Mouse (Mus musculus): Measurements from ENCODE around the gene Mogs. TPM values are rescaled to one million over a fixed set of nuclear protein-coding genes. Genes with fewer than 3 reads are reported as not detected.
"Not testable (repeated sequence)": the region's sequence is repeated elsewhere in the genome, so short reads cannot be mapped to it uniquely, and the experiment has no call there.

Mogs gene
- polyA plus RNA-seq, 1 experiment from 2014 or later, result 24.4 TPM

DNA sequence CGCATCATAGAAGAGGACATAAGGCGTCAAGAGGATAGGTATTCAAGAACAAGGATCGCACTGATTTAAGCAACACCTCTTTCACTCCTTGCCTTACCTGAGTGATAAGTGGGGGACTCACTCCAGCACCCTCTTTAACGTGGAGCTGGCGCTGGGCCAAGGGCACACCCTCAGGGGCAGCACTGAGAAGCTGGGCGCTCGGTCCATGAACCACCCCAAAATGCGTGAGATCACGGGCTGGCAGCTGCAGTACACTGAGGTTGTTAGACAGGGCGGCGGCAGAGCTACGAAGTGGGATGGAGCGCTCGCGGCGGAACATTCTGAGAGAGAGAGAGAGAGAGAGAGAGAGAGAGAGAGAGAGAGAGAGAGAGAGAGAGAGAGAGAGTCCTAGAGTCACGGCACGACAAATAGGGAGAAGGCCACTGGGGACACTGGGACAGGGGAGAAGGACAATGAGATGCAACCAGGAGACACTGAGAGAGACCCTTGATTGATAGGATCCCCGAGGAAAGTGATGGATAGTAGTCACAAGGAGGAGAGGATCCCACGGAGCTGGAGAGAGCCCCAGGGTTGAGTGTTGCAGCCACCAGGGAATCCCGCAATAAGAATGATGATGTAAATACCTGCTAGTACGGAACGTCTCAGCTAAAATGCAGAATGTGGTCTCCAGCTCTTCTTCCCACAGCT is 40.4 kb downstream of the Mogs start:
- Histone ChIP-seq H3K9me3 (ENCODE audit: control insufficient read depth, low read depth, low read length) (no peaks in the 10 kb centered on the region), H3K9ac (replicated peaks; ENCODE audit: low read depth, low read length) (peak overlapping the region; percentile 32; the same call in 1 of the 2 replicates), H3K27ac (ENCODE audit: low read length) (no peak overlapping the region), H3K4me2 (replicated peaks; ENCODE audit: low read depth, low read length) (peak overlapping the region; percentile 71), H3K27me3 (ENCODE audit: control insufficient read depth, insufficient read depth, low read length) (peaks cover 1% of the 10 kb centered on the region), H3K4me3 (ENCODE audit: low read depth, low read length) (peak overlapping the region; percentile 46), H3K4me1 (ENCODE audit: control insufficient read depth, insufficient read depth, low read length) (no peaks in the 10 kb centered on the region), H3K36me3 (ENCODE audit: control insufficient read depth, insufficient read depth, low read length) (peaks cover 6% of the 10 kb centered on the region)
- WGBS, result 6% methylated on average over 23 of the region's 23 CpGs
- ATAC-seq (ENCODE audit: insufficient number of reproducible peaks, insufficient read depth, low FRiP score, low read depth), result no peak

DNA sequence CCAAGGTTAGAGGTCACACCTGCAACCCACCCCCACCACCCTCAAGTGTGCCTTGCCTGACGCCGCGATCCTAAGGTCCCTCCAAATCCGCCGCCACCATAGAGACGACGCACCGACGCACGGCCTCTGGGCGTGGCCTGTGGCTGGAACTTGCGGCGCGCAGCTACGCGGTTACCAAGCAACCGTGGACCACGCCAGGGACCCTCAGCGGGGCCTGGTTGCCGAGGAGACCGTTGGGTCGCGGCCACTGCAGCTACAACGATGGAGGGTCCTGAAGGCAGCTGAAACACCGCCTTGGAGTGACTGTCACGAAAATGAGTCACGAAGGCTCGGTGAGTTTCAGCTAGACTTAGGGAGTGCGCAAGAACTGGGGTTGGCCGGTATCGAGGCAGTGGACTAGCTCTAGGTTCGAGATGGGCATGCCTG is 41.0 kb downstream of the Mogs start, which contains the start of the genes Wdr54 and 1700003E16Rik:
Gene Wdr54 (minus strand): TSS at position 139 of the 426 bp plus-strand sequence.
Gene 1700003E16Rik (plus strand): TSS at position 146 of the 426 bp plus-strand sequence.
- Histone ChIP-seq H3K4me2 (replicated peaks; ENCODE audit: low read depth, low read length) (peak within 1 kb of the TSS; percentile 71), H3K27ac (ENCODE audit: low read length) (no peak within 1 kb of the TSS), H3K27me3 (ENCODE audit: control insufficient read depth, insufficient read depth, low read length) (peaks cover 5% of the 10 kb centered on the region), H3K9me3 (ENCODE audit: control insufficient read depth, low read depth, low read length) (no peaks in the 10 kb centered on the region), H3K4me3 (ENCODE audit: low read depth, low read length) (peak within 1 kb of the TSS; percentile 46), H3K9ac (replicated peaks; ENCODE audit: low read depth, low read length) (peak within 1 kb of the TSS; percentile 32; the same call in 1 of the 2 replicates), H3K4me1 (ENCODE audit: control insufficient read depth, insufficient read depth, low read length) (no peaks in the 10 kb centered on the region), H3K36me3 (ENCODE audit: control insufficient read depth, insufficient read depth, low read length) (peaks cover 6% of the 10 kb centered on the region)
- WGBS, result 2% methylated on average over 32 of the region's 32 CpGs
- ATAC-seq (ENCODE audit: insufficient number of reproducible peaks, insufficient read depth, low FRiP score, low read depth), result peak; percentile 81; the same call in 1 of the 2 replicates

DNA sequence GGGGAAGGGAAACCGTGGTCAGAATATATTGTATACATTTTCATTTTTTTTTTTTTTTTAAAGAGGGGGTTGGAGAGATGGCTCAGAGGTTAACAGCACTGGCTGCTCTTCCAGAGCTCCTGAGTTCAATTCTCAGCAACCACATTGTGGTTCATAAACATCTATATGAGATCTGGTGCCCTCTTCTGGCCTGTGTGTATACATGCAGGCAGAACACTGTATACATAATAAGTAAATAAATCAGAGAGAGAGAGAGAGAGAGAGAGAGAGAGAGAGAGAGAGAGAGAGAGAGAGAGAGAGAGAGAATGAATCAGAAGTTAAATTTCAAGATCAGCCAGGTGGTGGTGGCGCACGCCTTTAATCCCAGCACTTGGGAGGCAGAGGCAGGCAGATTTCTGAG is 44.2 kb downstream of the Mogs start:
- WGBS, result 23% methylated on average over 3 of the region's 3 CpGs
- not testable (repeated sequence) for H3K4me3 ChIP-seq (ENCODE audit: low read depth, low read length); ATAC-seq (ENCODE audit: insufficient number of reproducible peaks, insufficient read depth, low FRiP score, low read depth); H3K4me2 ChIP-seq (replicated peaks; ENCODE audit: low read depth, low read length); H3K4me1 ChIP-seq (ENCODE audit: control insufficient read depth, insufficient read depth, low read length); H3K9ac ChIP-seq (replicated peaks; ENCODE audit: low read depth, low read length); H3K36me3 ChIP-seq (ENCODE audit: control insufficient read depth, insufficient read depth, low read length); H3K9me3 ChIP-seq (ENCODE audit: control insufficient read depth, low read depth, low read length); H3K27ac ChIP-seq (ENCODE audit: low read length)
- H3K27me3 ChIP-seq (ENCODE audit: control insufficient read depth, insufficient read depth, low read length), result peaks cover 11% of the 10 kb centered on the region

DNA sequence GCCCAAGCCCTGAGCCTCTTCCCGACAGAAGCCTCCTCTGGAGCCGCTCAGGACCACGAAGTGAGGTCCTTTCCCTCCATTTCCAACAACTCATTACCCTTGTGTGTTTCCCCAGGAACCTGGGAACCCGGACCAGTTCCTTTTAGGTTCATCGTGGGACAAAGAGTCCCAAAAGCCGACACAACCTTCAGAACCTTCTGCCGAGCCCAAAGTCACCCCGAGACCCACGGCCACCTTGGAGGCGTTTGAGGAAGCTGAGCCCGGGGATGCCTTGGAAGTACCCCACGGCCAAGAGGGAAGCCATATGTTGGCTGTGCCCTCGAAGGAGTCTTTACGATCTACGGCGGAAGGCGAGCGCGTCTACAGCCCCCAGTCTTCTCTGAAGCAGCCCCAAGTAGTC is 46.1 kb downstream of the Mogs start:
- 10% methylated on average over 19 of the region's 19 CpGs for WGBS

DNA sequence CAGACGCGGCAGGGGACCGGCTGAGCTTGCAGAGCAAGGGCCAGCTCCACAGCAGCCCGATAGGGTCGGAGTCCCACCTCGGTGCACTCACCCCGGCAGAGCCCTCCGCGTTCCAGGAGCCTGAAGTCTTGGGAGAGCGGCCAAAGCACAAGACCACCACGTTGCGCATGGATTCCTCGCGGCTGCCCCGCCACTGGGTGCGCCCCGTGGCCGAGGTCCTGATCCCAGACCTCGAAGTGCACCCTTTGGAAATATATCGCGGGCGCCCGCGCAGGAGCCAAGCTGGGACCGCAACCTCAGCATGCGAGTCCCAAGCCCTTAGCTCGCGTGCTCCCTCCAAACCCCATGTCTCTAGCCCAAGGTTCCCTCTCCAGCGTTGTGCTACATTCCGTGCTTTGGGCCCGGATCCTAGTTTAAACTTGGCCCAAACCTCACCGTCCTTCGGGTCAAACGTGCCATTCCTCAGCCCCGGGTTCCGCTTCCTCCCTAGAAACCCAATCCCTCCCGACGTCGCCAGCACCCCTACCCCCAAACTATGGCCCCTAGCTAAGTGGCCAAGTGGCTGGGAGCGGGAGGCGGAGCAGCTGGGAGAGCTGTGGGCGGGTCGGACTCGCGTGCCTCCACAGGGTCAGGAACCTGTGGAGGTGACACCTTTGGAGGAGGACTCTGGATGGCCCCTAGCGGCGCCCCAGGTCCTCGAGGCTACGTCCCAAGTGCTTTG is 46.8 kb downstream of the Mogs start:
- WGBS, result under 1% methylated on average over 49 of the region's 49 CpGs
- no peak for ATAC-seq (ENCODE audit: insufficient number of reproducible peaks, insufficient read depth, low FRiP score, low read depth)
- Histone ChIP-seq H3K27ac (ENCODE audit: low read length) (no peak overlapping the region), H3K4me3 (ENCODE audit: low read depth, low read length) (peak overlapping the region; percentile 39), H3K36me3 (ENCODE audit: control insufficient read depth, insufficient read depth, low read length) (no peaks in the 10 kb centered on the region), H3K4me1 (ENCODE audit: control insufficient read depth, insufficient read depth, low read length) (peaks cover 11% of the 10 kb centered on the region; the same call in 1 of the 2 replicates), H3K9me3 (ENCODE audit: control insufficient read depth, low read depth, low read length) (no peaks in the 10 kb centered on the region), H3K4me2 (replicated peaks; ENCODE audit: low read depth, low read length) (peak overlapping the region; percentile 68), H3K9ac (replicated peaks; ENCODE audit: low read depth, low read length) (peak overlapping the region; percentile 37; the same call in 1 of the 2 replicates), H3K27me3 (ENCODE audit: control insufficient read depth, insufficient read depth, low read length) (peaks cover 11% of the 10 kb centered on the region)

More for the DNA sequence above, 46.1 kb downstream of the Mogs start:
- Histone ChIP-seq H3K4me1 (ENCODE audit: control insufficient read depth, insufficient read depth, low read length) (peaks cover 7% of the 10 kb centered on the region; the same call in 1 of the 2 replicates), H3K9ac (replicated peaks; ENCODE audit: low read depth, low read length) (peak overlapping the region; percentile 37; the same call in 1 of the 2 replicates), H3K36me3 (ENCODE audit: control insufficient read depth, insufficient read depth, low read length) (no peaks in the 10 kb centered on the region), H3K9me3 (ENCODE audit: control insufficient read depth, low read depth, low read length) (no peaks in the 10 kb centered on the region), H3K4me3 (ENCODE audit: low read depth, low read length) (peak overlapping the region; percentile 39), H3K4me2 (replicated peaks; ENCODE audit: low read depth, low read length) (peak overlapping the region; percentile 68), H3K27me3 (ENCODE audit: control insufficient read depth, insufficient read depth, low read length) (peaks cover 11% of the 10 kb centered on the region), H3K27ac (ENCODE audit: low read length) (no peak overlapping the region)
- ATAC-seq (ENCODE audit: insufficient number of reproducible peaks, insufficient read depth, low FRiP score, low read depth), result no peak

DNA sequence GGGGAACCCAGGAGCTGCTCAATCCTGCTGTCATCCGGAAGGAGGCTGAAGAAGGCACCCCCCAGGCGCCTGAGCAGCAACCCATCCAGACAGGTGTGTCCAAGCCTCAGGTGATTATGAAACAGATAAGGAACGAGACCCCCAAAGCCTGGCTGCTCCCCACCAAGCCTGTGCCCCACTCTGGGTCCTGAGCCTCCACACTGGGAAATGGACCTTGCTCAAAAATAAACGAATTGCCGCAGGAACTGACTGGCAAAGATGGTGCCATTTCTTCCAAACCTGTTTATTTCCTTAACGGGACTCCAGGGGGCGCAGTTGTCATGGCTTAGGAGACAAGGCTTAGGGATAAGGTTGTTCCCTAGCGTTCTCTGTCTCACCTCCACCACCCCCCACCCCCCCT is 47.4 kb downstream of the Mogs start:
- H3K9me3 ChIP-seq (ENCODE audit: control insufficient read depth, low read depth, low read length), result no peaks in the 10 kb centered on the region
- peaks cover 14% of the 10 kb centered on the region; the same call in 1 of the 2 replicates for H3K4me1 ChIP-seq (ENCODE audit: control insufficient read depth, insufficient read depth, low read length)
- H3K4me3 ChIP-seq (ENCODE audit: low read depth, low read length), result peak overlapping the region; percentile 39
- H3K9ac ChIP-seq (replicated peaks; ENCODE audit: low read depth, low read length), result 0 out of 2 replicates have a peak overlapping the region, but pooled peaks have one; percentile 37
- peak overlapping the region; percentile 68 for H3K4me2 ChIP-seq (replicated peaks; ENCODE audit: low read depth, low read length)
- peaks cover 11% of the 10 kb centered on the region for H3K27me3 ChIP-seq (ENCODE audit: control insufficient read depth, insufficient read depth, low read length)
- no peak for ATAC-seq (ENCODE audit: insufficient number of reproducible peaks, insufficient read depth, low FRiP score, low read depth)
- H3K27ac ChIP-seq (ENCODE audit: low read length), result no peak overlapping the region
- WGBS, result 0% methylated on average over 8 of the region's 8 CpGs
- no peaks in the 10 kb centered on the region for H3K36me3 ChIP-seq (ENCODE audit: control insufficient read depth, insufficient read depth, low read length)

DNA sequence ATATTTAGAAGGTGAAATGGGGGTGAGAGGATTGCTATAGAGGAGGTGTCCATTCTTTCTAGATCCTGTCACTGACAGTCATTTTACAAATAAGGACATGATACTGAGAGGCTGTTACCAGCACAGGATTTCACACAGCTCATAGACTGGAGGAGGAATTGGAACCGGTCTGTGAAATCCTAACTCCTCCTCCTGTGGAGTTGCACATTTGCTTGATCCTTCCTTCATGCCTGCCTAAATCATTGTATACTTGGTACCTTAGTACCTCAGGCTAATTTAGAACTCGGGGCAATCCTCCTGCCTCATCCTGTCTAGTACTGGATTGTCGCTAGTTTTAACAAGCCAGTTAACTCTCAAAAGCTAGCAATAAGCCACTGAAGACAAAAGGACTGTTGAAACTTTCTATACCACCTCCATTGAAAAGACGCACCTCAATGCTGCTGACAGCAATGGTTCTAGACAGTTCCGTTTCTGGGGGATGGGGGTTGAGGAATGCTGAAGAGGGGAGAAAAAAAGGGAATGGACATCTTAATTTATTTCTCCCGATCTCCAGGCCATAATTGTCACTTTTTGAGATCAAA is 49.8 kb downstream of the Mogs start:
- Histone ChIP-seq H3K27ac (ENCODE audit: low read length) (peak overlapping the region; percentile 75), H3K9me3 (ENCODE audit: control insufficient read depth, low read depth, low read length) (no peaks in the 10 kb centered on the region), H3K4me3 (ENCODE audit: low read depth, low read length) (peak overlapping the region; percentile 70), H3K27me3 (ENCODE audit: control insufficient read depth, insufficient read depth, low read length) (peaks cover 11% of the 10 kb centered on the region), H3K9ac (replicated peaks; ENCODE audit: low read depth, low read length) (peak overlapping the region; percentile 71), H3K36me3 (ENCODE audit: control insufficient read depth, insufficient read depth, low read length) (no peaks in the 10 kb centered on the region; the same call in 1 of the 2 replicates), H3K4me1 (ENCODE audit: control insufficient read depth, insufficient read depth, low read length) (peaks cover 18% of the 10 kb centered on the region; the same call in 1 of the 2 replicates), H3K4me2 (replicated peaks; ENCODE audit: low read depth, low read length) (peak overlapping the region; percentile 74)
- ATAC-seq (ENCODE audit: insufficient number of reproducible peaks, insufficient read depth, low FRiP score, low read depth), result peak; percentile 16; the same call in 1 of the 2 replicates
- 6% methylated on average over 6 of the region's 6 CpGs for WGBS

Measured in stomach, embryonic 14.5 days (tissue).